In genomic region chr8:61902521-61902920, GRCm38 (mm10) we compare ENCODE assay signal across 9 mouse cellular contexts. TPM values are rescaled to one million over a fixed set of nuclear protein-coding genes. Genes with fewer than 3 reads are reported as not detected.
DNase-seq lines count a peak whose midpoint lies in the region; ATAC-seq and TF ChIP-seq lines count a peak whose summit lies in the region.
"Had no signal": no experiment of that assay in that cellular context is flagged by ENCODE, and none has a peak within 500 bp of the region (broad histone marks: within the 10 kb centered on the region; RNA-seq: fewer than 3 reads in every experiment).

Palld (minus strand) TSS chr8:61902690.

- H3K9me3 ChIP-seq in midbrain, embryonic 10.5 days (replicated peaks): no peaks in the 10 kb centered on the region
- no peaks in the 10 kb centered on the region for H3K9me3 ChIP-seq in midbrain, postnatal 0 days (ENCODE audit: low read length)
- H3K9me3 ChIP-seq in hindbrain, embryonic 13.5 days: no peaks in the 10 kb centered on the region
- H3K9me3 ChIP-seq: liver, embryonic 13.5 days had no signal

- TF ChIP-seq POLR2A in small intestine, adult 2 months (IDR thresholded peaks at IDR 0.05; ENCODE audit: low read depth, low read length): no peak

- H3K4me1 ChIP-seq in midbrain, embryonic 10.5 days: peaks cover 17% of the 10 kb centered on the region
- H3K4me1 ChIP-seq in midbrain, postnatal 0 days (ENCODE audit: insufficient read depth, low read length): no peaks in the 10 kb centered on the region
- H3K4me1 ChIP-seq in hindbrain, embryonic 13.5 days (replicated peaks): no peaks in the 10 kb centered on the region
- H3K4me1 ChIP-seq in small intestine, adult 2 months (ENCODE audit: control insufficient read depth, insufficient read depth, insufficient read length, low read length): no peaks in the 10 kb centered on the region
- H3K4me1 ChIP-seq: liver, embryonic 13.5 days had no signal

- no peak within 1 kb of the TSS for H3K4me2 ChIP-seq in midbrain, postnatal 0 days (ENCODE audit: low read depth, low read length, poor library complexity, severe bottlenecking)
- no peak within 1 kb of the TSS for H3K4me2 ChIP-seq in hindbrain, embryonic 13.5 days
- H3K4me2 ChIP-seq: liver, embryonic 13.5 days had no signal

- 86% methylated on average over 5 of the region's 5 CpGs for WGBS in midbrain, embryonic 10.5 days
- 84% methylated on average over 5 of the region's 5 CpGs for WGBS in midbrain, postnatal 0 days
- WGBS in hindbrain, embryonic 13.5 days: 91% methylated on average over 5 of the region's 5 CpGs
- 89% methylated on average over 5 of the region's 5 CpGs for WGBS in small intestine, adult 2 months

- H3K4me3 ChIP-seq in midbrain, embryonic 10.5 days: no peak within 1 kb of the TSS
- H3K4me3 ChIP-seq in midbrain, postnatal 0 days (ENCODE audit: low read depth, low read length): no peak within 1 kb of the TSS
- H3K4me3 ChIP-seq in gastrocnemius, adult 2 months: peak within 1 kb of the TSS; percentile 74
- no peak within 1 kb of the TSS for H3K4me3 ChIP-seq in hindbrain, embryonic 13.5 days
- no peak within 1 kb of the TSS for H3K4me3 ChIP-seq in small intestine, adult 2 months (ENCODE audit: low read depth, low read length)
- H3K4me3 ChIP-seq: liver, embryonic 13.5 days had no signal

- intact Hi-C loops in gastrocnemius, adult 2 months (cut with DNase I): no loop called here

- TF ChIP-seq CTCF in midbrain, postnatal 0 days (IDR thresholded peaks at IDR 0.05): no peak
- TF ChIP-seq CTCF in gastrocnemius, adult 2 months (IDR thresholded peaks at IDR 0.05): no peak
- TF ChIP-seq CTCF in small intestine, adult 2 months (IDR thresholded peaks at IDR 0.05; ENCODE audit: extremely low read depth, insufficient read length, insufficient replicate concordance, low read depth, low read length): no peak

- no peak within 1 kb of the TSS for H3K9ac ChIP-seq in midbrain, postnatal 0 days (replicated peaks; ENCODE audit: low read length, poor library complexity, severe bottlenecking)
- no peak within 1 kb of the TSS for H3K9ac ChIP-seq in hindbrain, embryonic 13.5 days
- H3K9ac ChIP-seq: liver, embryonic 13.5 days had no signal

- peak within 1 kb of the TSS; percentile 84 for H3K27ac ChIP-seq in midbrain, embryonic 10.5 days (replicated peaks)
- no peak within 1 kb of the TSS for H3K27ac ChIP-seq in midbrain, postnatal 0 days (ENCODE audit: low read depth, low read length)
- H3K27ac ChIP-seq in gastrocnemius, adult 2 months: peak within 1 kb of the TSS; percentile 84
- H3K27ac ChIP-seq in hindbrain, embryonic 13.5 days: no peak within 1 kb of the TSS
- H3K27ac ChIP-seq in small intestine, adult 2 months (ENCODE audit: insufficient read depth, low read depth, low read length): no peak within 1 kb of the TSS
- H3K27ac ChIP-seq: liver, embryonic 13.5 days had no signal

- no peaks in the 10 kb centered on the region for H3K27me3 ChIP-seq in midbrain, embryonic 10.5 days (ENCODE audit: low read depth, poor library complexity, severe bottlenecking)
- no peaks in the 10 kb centered on the region for H3K27me3 ChIP-seq in midbrain, postnatal 0 days (ENCODE audit: insufficient read depth, low read length)
- H3K27me3 ChIP-seq in hindbrain, embryonic 13.5 days: no peaks in the 10 kb centered on the region
- no peaks in the 10 kb centered on the region for H3K27me3 ChIP-seq in small intestine, adult 2 months (ENCODE audit: control insufficient read depth, insufficient read depth, low read length)
- H3K27me3 ChIP-seq: liver, embryonic 13.5 days had no signal

- no peaks in the 10 kb centered on the region for H3K36me3 ChIP-seq in midbrain, embryonic 10.5 days
- H3K36me3 ChIP-seq in midbrain, postnatal 0 days (ENCODE audit: insufficient read depth, low read length): no peaks in the 10 kb centered on the region
- no peaks in the 10 kb centered on the region for H3K36me3 ChIP-seq in hindbrain, embryonic 13.5 days
- no peaks in the 10 kb centered on the region for H3K36me3 ChIP-seq in small intestine, adult 2 months (ENCODE audit: control insufficient read depth, insufficient read depth, low read length)
- H3K36me3 ChIP-seq: liver, embryonic 13.5 days had no signal

- ATAC-seq in midbrain, postnatal 0 days (ENCODE audit: low FRiP score): no peak
- ATAC-seq in hindbrain, embryonic 13.5 days (ENCODE audit: low FRiP score): no peak

- DNase-seq in midbrain, embryonic 10.5 days (ENCODE audit: low spot score): no peak
- DNase-seq in midbrain, postnatal 0 days (ENCODE audit: low spot score): no peak
- DNase-seq in gastrocnemius, adult 2 months: peak; percentile 42
- DNase-seq in Muller cell, postnatal 12 days (ENCODE audit: inconsistent ontology term): no peak
- DNase-seq in spleen, postnatal 14 days (ENCODE audit: low spot score in 2 of 2): no peak
- no peak for DNase-seq in urinary bladder, postnatal 10 days (ENCODE audit: low spot score)
- DNase-seq: liver, embryonic 13.5 days had no signal

RNA-seq across cellular contexts. Expression of gene Palld, which starts in this region (rescaled TPM):
- polyA plus RNA-seq in midbrain, embryonic 10.5 days (2016; fragmentation: Nextera tagmentation; extraction: Ambion mirVana): 58.2 and 63.9 TPM in 2 replicates
- total RNA-seq in midbrain, postnatal 0 days (2014; rRNA removed): 3.9 and 10.8 TPM in 2 replicates
- 10.8 and 11.3 TPM in 2 replicates for polyA plus RNA-seq in midbrain, postnatal 0 days (2015; fragmentation: Nextera tagmentation; extraction: Ambion mirVana)
- total RNA-seq in gastrocnemius, adult 2 months (2021): 10 to 100 TPM; 66.8 to 71.5 TPM
- polyA plus RNA-seq in hindbrain, embryonic 13.5 days (2015; fragmentation: Nextera tagmentation; extraction: Ambion mirVana): 24.5 and 25.2 TPM in 2 replicates
- 43.7 and 58.2 TPM in 2 replicates for polyA plus RNA-seq in small intestine, adult 2 months (2012; rRNA removed)

Comparison
In these comparisons a context has a peak if more than half of its experiments do, and no peak if none do; other contexts are left out.
1. H3K27ac ChIP-seq: peak in midbrain, embryonic 10.5 days (single experiment) and gastrocnemius, adult 2 months (single experiment); none in midbrain, postnatal 0 days (single experiment), hindbrain, embryonic 13.5 days (single experiment) and small intestine, adult 2 months (single experiment).